Mouse (Mus musculus) naive thymus-derived CD4-positive, alpha-beta T cell, adult 5 months (primary cell): Measurements from ENCODE around the gene Zscan12. TPM values are rescaled to one million over a fixed set of nuclear protein-coding genes. Genes with fewer than 3 reads are reported as not detected.

Experiments
- polyA plus RNA-seq: library from polyadenylated mRNA; unstranded; fragments of 100-300 nt; shearing (Covaris generic); gene quantifications from one replicate; pipeline ENCODE4 v1.2.1, GENCODE M21; 2017

Gene Zscan12
- 3.2 TPM for polyA plus RNA-seq

DNA sequence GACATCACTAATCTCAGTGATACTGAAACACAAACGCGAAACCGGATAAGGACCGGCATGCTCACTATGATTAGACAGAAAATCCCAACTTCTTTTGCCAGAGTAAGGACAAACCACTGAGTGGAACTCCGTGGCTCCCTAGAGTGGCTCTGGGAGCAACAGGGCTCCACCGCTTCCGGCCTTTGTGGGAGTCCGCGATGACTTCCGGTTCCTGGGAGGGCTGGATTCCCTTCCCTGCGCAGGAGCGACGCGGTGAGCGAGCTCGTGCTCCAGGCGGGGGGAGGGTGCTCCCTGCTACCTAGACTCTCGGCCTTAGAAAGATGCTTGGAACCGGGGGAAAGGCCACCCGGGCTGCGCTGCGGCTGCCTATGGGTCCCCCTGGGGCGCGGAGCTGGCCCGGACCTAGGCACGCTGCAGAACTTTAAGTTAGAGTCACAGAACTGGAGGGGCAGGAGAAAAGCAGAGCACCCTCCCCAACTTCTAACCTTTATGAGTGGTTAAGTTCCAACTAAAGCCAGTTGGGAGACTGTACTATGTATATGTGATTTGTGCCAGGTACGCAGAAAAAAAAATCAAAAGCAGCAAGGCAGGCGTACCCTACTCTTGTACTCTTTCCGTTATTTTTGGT is at the start of gene Zscan12:
Zscan12 (plus strand) TSS at position 200 of the 628 bp plus-strand sequence.

GRCm38 (mm10) chr13:21346610-21347009 is 16.0 kb upstream of the Zscan12 start, which contains the start of gene Olfr1367:
Gene Olfr1367 (plus strand): TSS chr13:21346910.

GRCm38 (mm10) chr13:21402287-21402846 is 39.7 kb downstream of the Zscan12 start, which contains the start of gene Zkscan3:
Gene Zkscan3 (minus strand): TSS chr13:21402755.

Other genes with a start within 250 kb of the Zscan12 start
- gene Olfr263, start 233.2 kb upstream of the Zscan12 start, polyA plus RNA-seq = not detected
- not detected for gene Olfr1368, start 217.0 kb upstream of the Zscan12 start, polyA plus RNA-seq
- 142 TPM for gene Trim27, start 183.4 kb upstream of the Zscan12 start, polyA plus RNA-seq
- 0.21 TPM for gene Gpx5, start 70.1 kb upstream of the Zscan12 start, polyA plus RNA-seq
- gene Gpx6, start 50.7 kb upstream of the Zscan12 start, polyA plus RNA-seq = not detected
- gene Olfr1367, start 15.9 kb upstream of the Zscan12 start, polyA plus RNA-seq = not detected
- 33.9 TPM for gene Zkscan3, start 39.9 kb downstream of the Zscan12 start, polyA plus RNA-seq
- gene Pgbd1, start 78.2 kb downstream of the Zscan12 start, polyA plus RNA-seq = 0.26 TPM
- gene Zscan26, start 90.9 kb downstream of the Zscan12 start, polyA plus RNA-seq = 6.6 TPM
- gene Nkapl, start 105.7 kb downstream of the Zscan12 start, polyA plus RNA-seq = not detected
- not detected for gene Zkscan4, start 116.1 kb downstream of the Zscan12 start, polyA plus RNA-seq
- gene Gm10065, start 116.6 kb downstream of the Zscan12 start, polyA plus RNA-seq = not detected
- 0.55 TPM for gene AK157302, start 132.4 kb downstream of the Zscan12 start, polyA plus RNA-seq
- 3.5 TPM for gene Gm11273, start 138.6 kb downstream of the Zscan12 start, polyA plus RNA-seq
- gene Zkscan8, start 168.3 kb downstream of the Zscan12 start, polyA plus RNA-seq = 3.1 TPM
- 0.11 TPM for gene Olfr1366, start 180.0 kb downstream of the Zscan12 start, polyA plus RNA-seq
- gene Olfr1535, start 197.1 kb downstream of the Zscan12 start, polyA plus RNA-seq = not detected
- not detected for gene Olfr1364, start 218.9 kb downstream of the Zscan12 start, polyA plus RNA-seq